Mouse (Mus musculus): ENCODE results near the gene Clic1. TPM values are rescaled to one million over a fixed set of nuclear protein-coding genes. Genes with fewer than 3 reads are reported as not detected.
A peak's percentile ranks its signal among the peaks of the same experiment; 100 is the strongest.

Clic1 gene
- polyA plus RNA-seq, 1 experiment = 133 TPM

DNA sequence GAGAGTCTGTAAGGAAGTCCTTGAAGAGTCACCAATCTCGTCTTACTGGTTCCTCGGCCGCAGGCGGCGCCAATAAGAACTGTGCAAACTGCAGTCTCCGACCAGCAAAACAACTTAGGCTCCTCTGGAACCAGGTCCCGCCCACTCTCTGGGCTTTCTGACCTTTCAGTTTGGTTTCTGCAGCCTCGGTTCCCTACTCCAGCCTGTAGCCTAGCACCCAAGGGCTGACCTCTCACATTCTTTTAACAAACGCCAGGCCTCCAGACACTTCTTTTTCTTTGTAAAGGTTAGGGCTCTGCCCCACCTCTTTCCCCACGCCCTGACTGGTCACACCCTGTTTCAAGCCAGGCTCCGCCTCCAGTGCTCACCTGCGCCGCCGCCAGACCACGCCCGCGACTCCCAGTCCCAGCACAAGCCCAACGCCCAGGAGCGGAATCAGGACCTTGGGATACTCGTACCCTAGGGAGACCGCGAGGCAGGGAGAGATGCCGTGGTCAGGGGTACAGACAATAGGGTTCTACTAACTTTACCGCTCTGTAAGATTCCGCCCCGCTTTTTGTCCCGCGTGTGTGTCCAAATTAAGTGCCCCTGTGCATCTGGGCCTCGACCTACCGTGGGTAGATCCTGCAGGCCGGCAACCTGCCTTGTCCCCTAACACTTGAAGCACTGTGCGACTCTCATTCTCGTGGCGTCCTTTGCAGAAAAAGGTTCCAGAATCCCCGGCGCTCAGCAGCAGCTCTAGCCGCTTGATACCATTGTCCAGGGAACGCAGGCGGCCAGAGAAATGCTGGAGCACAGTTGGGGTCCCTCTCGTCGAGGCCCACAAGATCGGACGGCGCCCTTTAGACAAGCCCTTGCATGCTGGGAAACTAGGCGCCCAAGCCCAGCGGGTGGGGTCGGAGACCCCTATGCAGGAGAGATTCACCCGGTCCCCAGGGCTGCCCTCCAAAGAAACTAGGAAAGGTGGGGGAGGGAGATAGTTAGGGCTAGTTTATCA lies 15.5 kb downstream of the Clic1 start, which contains the start of gene Ly6g6c:
Ly6g6c (plus strand) TSS at position 438 of the 997 bp plus-strand sequence.
- peak; percentile 86 for DNase-seq (ENCODE audit: low read depth)

DNA sequence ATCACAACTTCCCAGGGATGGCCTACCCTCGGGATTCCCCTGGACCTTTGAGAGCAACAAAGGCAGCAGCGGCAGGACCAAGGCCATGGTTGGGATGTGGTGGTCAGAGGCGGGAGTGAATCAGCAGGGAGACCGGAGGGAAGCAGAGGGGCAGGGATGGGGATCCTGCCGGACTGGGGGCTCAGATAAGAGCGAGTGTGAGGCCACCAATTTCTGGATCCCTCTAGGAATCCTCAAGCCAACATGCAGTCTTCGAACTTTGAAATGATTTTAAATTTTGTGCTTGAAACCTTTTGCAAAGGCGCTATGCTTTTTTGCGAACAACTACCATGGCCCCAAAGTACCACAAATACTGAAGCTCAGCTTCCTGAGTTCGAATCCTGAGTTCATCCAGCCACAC lies 16.3 kb downstream of the Clic1 start, which contains the start of gene Mpig6b:
Mpig6b (minus strand) TSS at position 101 of the 400 bp plus-strand sequence.
- DNase-seq (ENCODE audit: low read depth) = no peak

- DNase-seq (ENCODE audit: low read depth) = no peak
Observed at GRCm38 (mm10) chr17:35068213-35068914, 18.6 kb downstream of the Clic1 start.

DNA sequence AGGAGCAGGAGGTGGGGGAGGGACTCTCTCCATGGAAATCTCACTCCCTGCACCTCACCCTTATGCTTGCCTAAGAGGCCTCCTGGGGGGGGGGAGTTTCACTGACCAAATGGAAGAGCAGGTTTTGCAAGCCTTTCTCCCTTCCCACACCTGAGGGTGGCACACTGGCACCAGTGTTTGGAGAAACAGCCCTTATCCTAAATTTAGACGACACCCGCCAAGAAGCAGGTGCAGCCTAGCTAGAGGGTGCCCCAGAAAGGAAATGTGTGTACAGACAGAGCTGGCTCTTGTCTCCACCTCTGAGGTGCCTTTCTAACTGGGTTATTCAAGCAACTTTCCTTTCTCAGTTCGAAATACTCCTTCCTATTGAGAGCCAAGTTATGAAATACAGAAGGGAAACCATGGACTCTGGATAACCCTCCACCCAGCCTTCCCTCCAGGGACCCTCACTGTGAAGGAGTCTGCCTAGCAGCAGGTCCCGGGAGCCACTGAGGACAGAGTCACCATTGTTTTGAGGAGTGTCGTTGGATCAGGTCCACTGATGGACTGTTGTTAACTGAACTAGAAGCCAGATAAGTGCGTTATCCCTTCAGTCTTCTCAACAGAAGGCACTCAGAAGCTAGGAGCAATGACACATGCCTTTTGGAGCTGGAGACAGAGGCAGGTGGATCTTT lies 20.9 kb downstream of the Clic1 start:
- DNase-seq (ENCODE audit: low read depth) = peak; percentile 84

DNA sequence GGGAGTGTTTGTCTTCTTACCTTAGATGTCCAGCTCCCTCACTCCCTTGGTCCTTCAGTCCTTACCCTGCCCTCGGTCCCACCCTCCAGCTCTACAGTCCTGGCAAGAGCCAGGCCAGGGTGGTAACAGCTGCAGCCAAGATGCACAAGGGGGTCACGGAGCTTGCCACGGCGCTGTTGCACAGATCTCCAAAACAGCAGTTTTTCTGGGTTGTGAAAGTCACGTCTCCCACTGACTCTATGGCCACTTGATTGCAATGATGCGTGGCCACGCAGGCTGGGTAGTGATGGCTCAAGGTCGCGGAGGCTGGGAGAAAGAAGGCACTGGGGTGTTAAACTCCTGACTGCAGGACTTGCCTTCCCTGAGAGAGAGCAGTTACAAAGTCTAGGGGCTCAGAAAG lies 21.7 kb downstream of the Clic1 start:
- no peak for DNase-seq (ENCODE audit: low read depth)

- DNase-seq (ENCODE audit: low read depth) = no peak
Observed at GRCm38 (mm10) chr17:35074097-35074496, 24.3 kb downstream of the Clic1 start.

- DNase-seq (ENCODE audit: low read depth) = no peak
Observed at GRCm38 (mm10) chr17:35076507-35077176, 26.9 kb downstream of the Clic1 start, which contains the start of gene Ly6g6e. Gene Ly6g6e (plus strand): TSS chr17:35076902.

GRCm38 (mm10) chr17:35077285-35077684 lies 27.5 kb downstream of the Clic1 start:
- no peak for DNase-seq (ENCODE audit: low read depth)

DNA sequence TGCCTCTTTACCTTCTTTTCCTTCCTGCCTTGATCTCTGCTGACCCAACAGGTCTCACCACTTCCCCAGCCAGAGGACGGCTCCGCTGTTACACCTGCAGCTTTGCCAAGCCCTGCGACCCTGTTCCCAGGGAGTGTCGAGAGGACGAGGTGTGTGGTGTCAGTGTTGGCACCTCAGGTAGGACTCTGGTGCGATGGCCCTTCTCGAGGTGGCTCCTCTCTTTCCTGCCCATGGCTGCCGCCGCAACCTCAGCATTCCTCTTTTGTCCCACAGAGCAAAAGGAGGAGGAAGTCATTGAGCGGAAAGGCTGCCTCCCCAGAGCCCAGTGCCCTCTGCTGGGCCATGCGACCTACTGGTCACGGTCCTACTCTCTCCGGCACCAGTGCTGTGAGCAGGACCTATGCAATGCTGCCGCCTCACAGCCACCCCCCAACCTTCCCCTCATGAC lies 28.0 kb downstream of the Clic1 start, which contains the start of gene Ly6g6d:
Ly6g6d (minus strand) TSS at position 280 of the 448 bp plus-strand sequence.
- DNase-seq (ENCODE audit: low read depth) = no peak

DNA sequence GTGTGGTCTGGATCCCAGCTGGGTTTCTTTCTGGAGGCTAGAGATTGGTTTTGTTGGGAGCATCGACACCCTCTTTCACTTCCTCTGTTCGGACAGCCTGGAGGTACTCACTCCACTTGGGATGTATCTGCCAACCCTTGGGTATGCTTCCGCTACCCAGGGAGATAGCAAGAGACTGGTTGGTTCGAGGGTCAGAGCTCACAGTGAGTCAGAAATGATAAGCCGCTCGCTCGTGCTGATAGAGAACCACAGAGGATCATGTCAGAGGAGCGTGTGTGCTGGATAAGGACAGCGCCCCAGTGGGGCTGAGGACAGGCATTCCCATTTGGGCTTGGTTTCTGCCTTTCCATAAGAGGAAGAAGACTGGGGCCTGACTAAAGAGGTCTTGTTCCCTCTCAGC lies 30.0 kb downstream of the Clic1 start:
- no peak for DNase-seq (ENCODE audit: low read depth)

- DNase-seq (ENCODE audit: low read depth) = no peak
Observed at GRCm38 (mm10) chr17:35080248-35080647, 30.5 kb downstream of the Clic1 start.

DNA sequence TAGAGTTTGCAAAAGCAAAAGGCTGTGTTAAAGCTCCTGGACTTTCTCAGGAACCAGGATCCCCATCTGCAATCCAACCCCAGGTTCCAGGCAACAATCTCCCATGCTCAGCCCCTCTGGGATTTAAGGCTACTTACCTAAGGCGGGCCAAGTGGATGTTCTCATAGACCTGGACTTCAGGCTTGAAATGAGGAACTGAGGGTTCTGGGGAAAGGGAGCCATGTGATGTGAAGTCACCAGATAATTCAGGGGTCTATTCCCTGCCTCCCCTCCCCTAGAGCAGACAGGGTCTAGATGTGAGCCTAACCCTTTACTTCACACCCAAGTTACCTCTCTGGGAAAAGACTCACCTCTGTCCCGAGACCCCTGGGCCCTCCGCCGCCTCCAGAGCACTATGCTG lies 30.9 kb downstream of the Clic1 start:
- no peak for DNase-seq (ENCODE audit: low read depth)

DNA sequence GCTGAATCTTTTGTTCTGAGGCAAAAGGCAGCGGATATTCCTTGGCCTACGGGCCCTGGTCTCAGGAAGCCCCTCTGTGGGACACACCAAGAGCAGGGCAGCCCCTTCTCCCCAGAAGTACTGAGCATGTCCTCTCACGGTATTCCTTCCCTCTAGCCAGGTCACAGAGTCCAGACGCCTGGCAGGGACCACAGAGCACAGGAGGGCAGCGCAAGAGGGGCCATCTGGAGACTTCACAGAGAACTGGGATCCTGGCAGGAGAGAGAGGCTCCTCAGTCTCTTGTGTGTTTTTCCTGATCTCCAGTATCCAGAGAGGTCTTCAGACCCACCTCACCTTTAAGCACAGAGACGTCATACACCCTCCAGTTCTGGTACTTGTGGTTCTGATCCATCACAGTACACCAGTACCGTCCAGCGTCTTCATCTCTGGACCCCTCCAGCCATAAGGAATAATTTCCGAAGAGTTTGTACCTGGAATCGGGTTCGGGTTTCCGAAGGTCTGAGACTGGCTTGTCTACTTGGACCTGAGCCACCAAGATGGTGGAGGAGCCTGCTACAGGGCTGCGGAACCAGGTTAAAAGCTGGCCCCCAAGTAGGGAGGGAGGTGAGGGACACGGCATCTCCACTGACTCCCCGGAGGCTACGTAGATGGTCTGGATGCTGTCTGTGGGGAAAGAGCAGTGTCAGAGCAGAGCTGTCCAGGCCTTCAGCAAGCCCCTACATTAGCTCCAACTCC lies 33.2 kb downstream of the Clic1 start:
- no peak for DNase-seq (ENCODE audit: low read depth)

GRCm38 (mm10) chr17:35083929-35084497 lies 34.2 kb downstream of the Clic1 start:
- DNase-seq (ENCODE audit: low read depth) = no peak

GRCm38 (mm10) chr17:35085208-35085865 lies 35.6 kb downstream of the Clic1 start, which contains the start of gene Ly6g6f:
Gene Ly6g6f (minus strand): TSS chr17:35085610.
- no peak for DNase-seq (ENCODE audit: low read depth)

DNA sequence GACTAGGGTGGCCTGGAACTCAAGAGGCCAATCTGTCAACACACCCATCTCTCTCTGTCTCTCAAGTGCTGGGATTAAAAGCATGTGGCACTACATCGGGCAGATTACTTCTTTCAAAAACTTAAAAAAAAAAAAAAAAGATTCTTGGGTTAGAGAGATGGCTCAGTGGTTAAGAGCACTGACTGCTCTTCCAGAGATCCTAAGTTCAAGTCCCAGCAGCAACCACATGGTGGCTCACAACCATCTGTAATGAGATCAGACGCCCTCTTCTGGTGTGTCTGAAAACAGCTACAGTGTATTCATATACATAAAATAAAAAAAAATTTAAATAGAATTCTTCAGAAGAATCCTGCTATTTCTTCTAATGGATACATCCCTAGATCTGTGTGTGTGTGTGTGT lies 38.4 kb downstream of the Clic1 start:
- DNase-seq (ENCODE audit: low read depth) = no peak

DNA sequence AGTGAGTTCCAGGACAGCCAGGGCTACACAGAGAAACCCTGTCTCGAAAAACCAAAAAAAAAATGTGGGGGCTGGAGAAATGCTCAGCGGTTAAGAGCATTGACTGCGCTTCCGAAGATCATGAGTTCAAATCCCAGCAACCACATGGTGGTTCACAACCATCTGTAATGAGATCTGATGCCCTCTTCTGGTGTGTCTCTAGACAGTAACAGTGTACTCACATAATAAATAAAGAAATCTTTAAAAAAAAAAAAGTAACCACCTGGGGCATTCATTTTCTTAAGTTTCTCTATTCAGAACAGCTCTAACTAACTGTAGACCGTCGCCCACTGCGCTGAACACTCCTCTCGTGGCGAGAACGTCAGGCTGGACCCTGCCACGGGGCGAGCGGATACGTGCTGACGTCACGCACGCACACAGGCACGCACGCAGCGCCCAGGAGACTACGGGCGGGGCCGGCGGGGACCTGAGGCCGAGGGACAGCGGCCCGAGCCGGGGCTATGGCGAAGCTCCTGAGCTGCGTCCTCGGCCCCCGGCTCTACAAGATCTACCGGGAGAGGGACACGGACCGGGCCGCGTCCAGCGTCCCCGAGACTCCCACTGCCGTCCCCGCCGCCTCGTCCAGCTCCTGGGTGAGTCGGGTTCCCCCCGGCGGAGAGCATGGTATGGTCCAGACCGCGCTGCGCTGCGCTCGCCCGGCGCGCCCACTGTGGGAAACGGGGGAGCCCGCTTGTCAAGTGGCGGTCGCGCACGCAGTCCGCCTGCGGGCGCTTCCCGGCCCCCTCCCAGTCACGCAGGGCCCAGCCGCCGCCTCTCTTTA lies 39.3 kb downstream of the Clic1 start, which contains the start of gene Abhd16a:
Abhd16a (plus strand) TSS at position 439 of the 820 bp plus-strand sequence.
- peak; percentile 44 for DNase-seq (ENCODE audit: low read depth)

- DNase-seq (ENCODE audit: low read depth) = no peak
Observed at GRCm38 (mm10) chr17:35090166-35090932, 40.6 kb downstream of the Clic1 start.

Measured in gonadal fat pad, adult 2 months (tissue).